24 mouse cellular contexts compared by ENCODE assay signal in genomic region chr6:43309454-43309853, GRCm38 (mm10). TPM values are rescaled to one million over a fixed set of nuclear protein-coding genes. Genes with fewer than 3 reads are reported as not detected.
DNase-seq lines count a peak whose midpoint lies in the region; ATAC-seq and TF ChIP-seq lines count a peak whose summit lies in the region.
"Had no signal": no experiment of that assay in that cellular context is flagged by ENCODE, and none has a peak within 500 bp of the region (broad histone marks: within the 10 kb centered on the region; RNA-seq: fewer than 3 reads in every experiment).

Gene Nobox, minus strand, starts transcription at chr6:43309554.

- no peak within 1 kb of the TSS for H3K4me2 ChIP-seq in heart, embryonic 11.5 days
- H3K4me2 ChIP-seq in lung, embryonic 14.5 days, result no peak within 1 kb of the TSS
- H3K4me2 ChIP-seq in stomach, embryonic 16.5 days (ENCODE audit: low read depth, low read length), result no peak within 1 kb of the TSS
- H3K4me2 ChIP-seq: hindbrain, embryonic 15.5 days; neural tube, embryonic 15.5 days had no signal

- H3K4me3 ChIP-seq in heart, embryonic 11.5 days (ENCODE audit: low read depth, low read length), result no peak within 1 kb of the TSS
- no peak within 1 kb of the TSS for H3K4me3 ChIP-seq in lung, embryonic 14.5 days (ENCODE audit: low read depth, low read length)
- H3K4me3 ChIP-seq in ES-E14 (ENCODE audit: insufficient read depth in 1 of 2, low read depth in 1 of 2, low read length in 2 of 2, poor library complexity in 1 of 2, severe bottlenecking in 1 of 2), result peak within 1 kb of the TSS; percentile 15 to 20; a peak in 1 of 4 replicates
- H3K4me3 ChIP-seq in stomach, embryonic 16.5 days (replicated peaks; ENCODE audit: low read length), result no peak within 1 kb of the TSS
- H3K4me3 ChIP-seq: hindbrain, embryonic 15.5 days; neural tube, embryonic 15.5 days had no signal

- ATAC-seq in heart, embryonic 11.5 days (replicated peaks; ENCODE audit: insufficient number of reproducible peaks, low FRiP score, low TSS enrichment), result no peak
- ATAC-seq in lung, embryonic 14.5 days (ENCODE audit: insufficient read depth), result peak; percentile 33
- ATAC-seq in stomach, embryonic 16.5 days (ENCODE audit: insufficient read depth, low FRiP score), result no peak; the same call in 1 of the 2 replicates
- ATAC-seq: intestine, embryonic 16.5 days; midbrain, embryonic 16.5 days had no signal

- H3K9ac ChIP-seq in heart, embryonic 11.5 days (ENCODE audit: low read depth, low read length), result no peak within 1 kb of the TSS
- H3K9ac ChIP-seq in lung, embryonic 14.5 days, result no peak within 1 kb of the TSS
- no peak within 1 kb of the TSS for H3K9ac ChIP-seq in ES-E14 (ENCODE audit: insufficient read depth, low read depth, low read length, poor library complexity, severe bottlenecking)
- H3K9ac ChIP-seq in stomach, embryonic 16.5 days (ENCODE audit: low read length), result no peak within 1 kb of the TSS
- H3K9ac ChIP-seq: hindbrain, embryonic 15.5 days; liver, embryonic 14.5 days; neural tube, embryonic 15.5 days had no signal

- in situ Hi-C loops in ES-E14 (cut with MboI; ENCODE audit: low sequenced_read_pairs in 2 of 2, unreplicated experiment in 2 of 2), result no loop called here

- TF ChIP-seq CTCF in lung, embryonic 14.5 days (IDR thresholded peaks at IDR 0.05; ENCODE audit: low read depth), result no peak

- no peaks in the 10 kb centered on the region for H3K9me3 ChIP-seq in heart, embryonic 11.5 days (replicated peaks; ENCODE audit: control insufficient read depth, low read length)
- no peaks in the 10 kb centered on the region for H3K9me3 ChIP-seq in lung, embryonic 14.5 days (ENCODE audit: low read depth, low read length)
- no peaks in the 10 kb centered on the region for H3K9me3 ChIP-seq in ES-E14 (ENCODE audit: control insufficient read depth, insufficient read depth, low read depth, low read length)
- no peaks in the 10 kb centered on the region for H3K9me3 ChIP-seq in stomach, embryonic 16.5 days (replicated peaks; ENCODE audit: control insufficient read depth, low read length)
- H3K9me3 ChIP-seq: hindbrain, embryonic 15.5 days; neural tube, embryonic 15.5 days had no signal

- 57% methylated on average over 16 of the region's 16 CpGs for WGBS in heart, embryonic 11.5 days (ENCODE audit: insufficient replicate concordance)
- WGBS in lung, embryonic 14.5 days, result 60% methylated on average over 16 of the region's 16 CpGs
- WGBS in stomach, embryonic 16.5 days, result 65% methylated on average over 16 of the region's 16 CpGs

- H3K27me3 ChIP-seq in heart, embryonic 11.5 days (ENCODE audit: control insufficient read depth, insufficient read depth, low read length), result no peaks in the 10 kb centered on the region
- H3K27me3 ChIP-seq in lung, embryonic 14.5 days (ENCODE audit: insufficient read depth, low read length), result no peaks in the 10 kb centered on the region
- H3K27me3 ChIP-seq in stomach, embryonic 16.5 days (ENCODE audit: control insufficient read depth, insufficient read depth, low read length), result no peaks in the 10 kb centered on the region
- H3K27me3 ChIP-seq: CH12.LX; hindbrain, embryonic 15.5 days; neural tube, embryonic 15.5 days had no signal

- no peaks in the 10 kb centered on the region for H3K4me1 ChIP-seq in heart, embryonic 11.5 days (ENCODE audit: control insufficient read depth, insufficient read depth, low read length)
- H3K4me1 ChIP-seq in lung, embryonic 14.5 days (ENCODE audit: insufficient read depth), result no peaks in the 10 kb centered on the region
- H3K4me1 ChIP-seq in ES-E14 (ENCODE audit: control insufficient read depth in 2 of 2, insufficient read depth in 2 of 2, low read length in 2 of 2, poor library complexity in 1 of 2), result 0 out of 4 replicates have a peak, but pooled peaks cover 0 to 3% of the 10 kb centered on the region in 2 experiments
- H3K4me1 ChIP-seq in stomach, embryonic 16.5 days (ENCODE audit: control insufficient read depth, insufficient read depth, low read length), result no peaks in the 10 kb centered on the region
- H3K4me1 ChIP-seq: neural tube, embryonic 15.5 days had no signal

- H3K36me3 ChIP-seq in heart, embryonic 11.5 days (ENCODE audit: control insufficient read depth, insufficient read depth, low read length), result no peaks in the 10 kb centered on the region
- no peaks in the 10 kb centered on the region for H3K36me3 ChIP-seq in lung, embryonic 14.5 days (ENCODE audit: insufficient read depth)
- no peaks in the 10 kb centered on the region for H3K36me3 ChIP-seq in ES-E14 (ENCODE audit: control insufficient read depth, insufficient read depth, low read length, poor library complexity, severe bottlenecking)
- H3K36me3 ChIP-seq in stomach, embryonic 16.5 days (ENCODE audit: control insufficient read depth, insufficient read depth, low read length), result no peaks in the 10 kb centered on the region
- H3K36me3 ChIP-seq: hindbrain, embryonic 15.5 days; neural tube, embryonic 15.5 days had no signal

- DNase-seq in heart, adult 11 months, result peak; percentile 80
- DNase-seq in lung, embryonic 14.5 days, result no peak
- no peak for DNase-seq in lung, adult 18-20 months
- no peak for DNase-seq in ES-E14 (ENCODE audit: low read depth, low spot score)
- DNase-seq in urinary bladder, adult 2 months (ENCODE audit: low spot score), result no peak
- DNase-seq: adrenal gland, adult 2 months; cerebellum, adult 9-10 months; gastrocnemius, postnatal 10 days; right cerebral cortex, postnatal 14 days had no signal

- H3K27ac ChIP-seq in heart, embryonic 11.5 days (ENCODE audit: low read depth, low read length), result no peak within 1 kb of the TSS
- H3K27ac ChIP-seq in lung, embryonic 14.5 days (ENCODE audit: low read depth), result no peak within 1 kb of the TSS
- H3K27ac ChIP-seq in ES-E14 (ENCODE audit: insufficient read depth, low read depth, low read length, poor library complexity, severe bottlenecking), result no peak within 1 kb of the TSS
- H3K27ac ChIP-seq in stomach, embryonic 16.5 days (ENCODE audit: low read length), result 0 out of 2 replicates have a peak within 1 kb of the TSS, but pooled peaks have one; percentile 14
- H3K27ac ChIP-seq: hindbrain, embryonic 15.5 days; kidney, postnatal 0 days; liver, embryonic 14.5 days; neural tube, embryonic 15.5 days had no signal

TF ChIP-seq in ES-E14, 5 proteins besides CTCF, POLR2A, EP300 and RAD21:
- no peak for TF ChIP-seq MAFK (IDR thresholded peaks at IDR 0.05; ENCODE audit: insufficient read depth, low read depth, low read length)
- TF ChIP-seq CHD2 (IDR thresholded peaks at IDR 0.05; ENCODE audit: low read depth, low read length), result no peak
- TF ChIP-seq HCFC1 (IDR thresholded peaks at IDR 0.05; ENCODE audit: borderline replicate concordance, insufficient read depth, low read length), result no peak
- TF ChIP-seq ZC3H11A (IDR thresholded peaks at IDR 0.05; ENCODE audit: borderline replicate concordance, low read depth, low read length), result no peak
- TF ChIP-seq ZNF384 (IDR thresholded peaks at IDR 0.05; ENCODE audit: low read depth, low read length), result no peak

RNA-seq across cellular contexts. Expression of gene Nobox, which starts in this region (rescaled TPM):
- polyA plus RNA-seq in heart, embryonic 11.5 days (2014; fragmentation: Nextera tagmentation; extraction: Ambion mirVana), result not detected in 2 replicates
- polyA plus RNA-seq in lung, embryonic 14.5 days (2014; fragmentation: Nextera tagmentation; extraction: Ambion mirVana), result 0.29 and 0.45 TPM in 2 replicates
- total RNA-seq in ES-E14 (2012; rRNA removed), result 0.11 TPM in 1 of 2 replicates, not detected in the other
- polyA plus RNA-seq in stomach, embryonic 16.5 days (2015; fragmentation: Nextera tagmentation; extraction: Ambion mirVana), result not detected in 2 replicates
- polyA plus RNA-seq in urinary bladder, adult 2 months (2012; rRNA removed), result 0.12 and 0.18 TPM in 2 replicates
- total RNA-seq: adrenal gland, adult 2 months; CH12.LX; gastrocnemius, postnatal 10 days; heart, postnatal 10 days; layer of hippocampus, postnatal 14 days; left cerebral cortex, postnatal 10 days; megakaryocyte-erythroid progenitor cell, adult 5-6 weeks had no signal
- polyA plus RNA-seq: adrenal gland, adult 2 months; embryonic facial prominence, embryonic 14.5 days; hindbrain, embryonic 15.5 days; intestine, embryonic 16.5 days; kidney, postnatal 0 days; midbrain, embryonic 16.5 days; neural tube, embryonic 15.5 days; spleen, adult 2 months had no signal

Comparison
In these comparisons a context has a peak if more than half of its experiments do, and no peak if none do; other contexts are left out.
1. Peak in ATAC-seq in lung, embryonic 14.5 days; RNA of the gene not detected or under 1 TPM.
2. H3K4me3 ChIP-seq: peak in ES-E14 (2 of 2); none in heart, embryonic 11.5 days (single experiment), lung, embryonic 14.5 days (single experiment) and stomach, embryonic 16.5 days (single experiment).